In genomic region chr13:47017259-47017658, GRCm38 (mm10) we compare ENCODE assay signal across 8 mouse cellular contexts. TPM values are rescaled to one million over a fixed set of nuclear protein-coding genes. Genes with fewer than 3 reads are reported as not detected.
A peak's percentile ranks its signal among the peaks of the same experiment; 100 is the strongest.
DNase-seq lines count a peak whose midpoint lies in the region; ATAC-seq and TF ChIP-seq lines count a peak whose summit lies in the region.

No protein-coding gene starts in this region.

- in situ Hi-C loops in ES-E14 (cut with MboI; ENCODE audit: low sequenced_read_pairs in 2 of 2, unreplicated experiment in 2 of 2): loop anchor here (10.0 to 25.0 kb wide), 2 partner anchors 180 to 192 kb away; no protein-coding TSS in a partner anchor

- H3K27ac ChIP-seq in ES-E14 (ENCODE audit: insufficient read depth, low read depth, low read length, poor library complexity, severe bottlenecking): no peak overlapping the region
- H3K27ac ChIP-seq in embryonic facial prominence, embryonic 10.5 days (replicated peaks): no peak overlapping the region
- H3K27ac ChIP-seq in hindbrain, embryonic 13.5 days: no peak overlapping the region

- DNase-seq in ES-E14 (ENCODE audit: low read depth, low spot score): no peak
- peak; percentile 59 for DNase-seq in adrenal gland, adult 2 months
- peak; percentile 52 for DNase-seq in embryonic facial prominence, embryonic 10.5 days (ENCODE audit: low spot score)
- peak; percentile 53 to 76 for DNase-seq in layer of hippocampus, postnatal 14 days (ENCODE audit: low spot score in 2 of 2)
- DNase-seq in lung, postnatal 36 days: peak; percentile 77
- DNase-seq in splenic B cell, adult 2 months (ENCODE audit: low read depth, low spot score): peak; percentile 20

- peak; percentile 52; the same call in 1 of the 2 replicates for ATAC-seq in hindbrain, embryonic 13.5 days (ENCODE audit: low FRiP score)
- no peak for ATAC-seq in erythroid progenitor cell, adult 5-6 weeks (replicated peaks; ENCODE audit: low FRiP score, poor library complexity, severe bottlenecking)

- 54% methylated on average over 5 of the region's 5 CpGs for WGBS in embryonic facial prominence, embryonic 10.5 days
- 49% methylated on average over 5 of the region's 5 CpGs for WGBS in hindbrain, embryonic 13.5 days

- H3K4me1 ChIP-seq in ES-E14 (ENCODE audit: control insufficient read depth in 2 of 2, insufficient read depth in 2 of 2, low read length in 2 of 2, poor library complexity in 1 of 2): 0 out of 4 replicates have a peak, but pooled peaks cover 0 to 2% of the 10 kb centered on the region in 2 experiments
- peaks cover 13% of the 10 kb centered on the region for H3K4me1 ChIP-seq in embryonic facial prominence, embryonic 10.5 days
- H3K4me1 ChIP-seq in hindbrain, embryonic 13.5 days (replicated peaks): peaks cover 13% of the 10 kb centered on the region; the same call in 1 of the 2 replicates

- no peak overlapping the region for H3K4me3 ChIP-seq in ES-E14 (ENCODE audit: insufficient read depth in 1 of 2, low read depth in 1 of 2, low read length in 2 of 2, poor library complexity in 1 of 2, severe bottlenecking in 1 of 2)
- H3K4me3 ChIP-seq in embryonic facial prominence, embryonic 10.5 days: no peak overlapping the region
- H3K4me3 ChIP-seq in hindbrain, embryonic 13.5 days: no peak overlapping the region

- no peak overlapping the region for H3K9ac ChIP-seq in ES-E14 (ENCODE audit: insufficient read depth, low read depth, low read length, poor library complexity, severe bottlenecking)
- H3K9ac ChIP-seq in hindbrain, embryonic 13.5 days: no peak overlapping the region

- H3K36me3 ChIP-seq in ES-E14 (ENCODE audit: control insufficient read depth, insufficient read depth, low read length, poor library complexity, severe bottlenecking): no peaks in the 10 kb centered on the region
- H3K36me3 ChIP-seq in embryonic facial prominence, embryonic 10.5 days (replicated peaks): no peaks in the 10 kb centered on the region
- no peaks in the 10 kb centered on the region for H3K36me3 ChIP-seq in hindbrain, embryonic 13.5 days
- H3K36me3 ChIP-seq in splenic B cell, adult 2 months (ENCODE audit: control insufficient read depth, insufficient read depth, low read length, poor library complexity, severe bottlenecking): no peaks in the 10 kb centered on the region

- H3K27me3 ChIP-seq in embryonic facial prominence, embryonic 10.5 days (replicated peaks; ENCODE audit: low read depth, poor library complexity, severe bottlenecking): peaks cover 39% of the 10 kb centered on the region
- peaks cover 7% of the 10 kb centered on the region; the same call in 1 of the 2 replicates for H3K27me3 ChIP-seq in hindbrain, embryonic 13.5 days
- H3K27me3 ChIP-seq in splenic B cell, adult 2 months (ENCODE audit: control insufficient read depth, insufficient read depth, low read length, poor library complexity, severe bottlenecking): no peaks in the 10 kb centered on the region

- no peaks in the 10 kb centered on the region for H3K9me3 ChIP-seq in ES-E14 (ENCODE audit: control insufficient read depth, insufficient read depth, low read depth, low read length)
- peaks cover 11% of the 10 kb centered on the region; the same call in 1 of the 2 replicates for H3K9me3 ChIP-seq in embryonic facial prominence, embryonic 10.5 days
- H3K9me3 ChIP-seq in hindbrain, embryonic 13.5 days: no peaks in the 10 kb centered on the region

- no peak overlapping the region for H3K4me2 ChIP-seq in hindbrain, embryonic 13.5 days

TF ChIP-seq in ES-E14, 5 proteins besides CTCF, POLR2A, EP300 and RAD21:
- TF ChIP-seq CHD2 (IDR thresholded peaks at IDR 0.05; ENCODE audit: low read depth, low read length) (no peak), ZC3H11A (IDR thresholded peaks at IDR 0.05; ENCODE audit: borderline replicate concordance, low read depth, low read length) (peak; percentile 77; the same call in 1 of the 2 replicates), ZNF384 (IDR thresholded peaks at IDR 0.05; ENCODE audit: low read depth, low read length) (no peak), MAFK (IDR thresholded peaks at IDR 0.05; ENCODE audit: insufficient read depth, low read depth, low read length) (no peak), HCFC1 (IDR thresholded peaks at IDR 0.05; ENCODE audit: borderline replicate concordance, insufficient read depth, low read length) (no peak)

RNA-seq across cellular contexts. Expression of gene Nhlrc1, which starts 2.6 kb away (rescaled TPM):
- total RNA-seq in ES-E14 (2012; rRNA removed): 2.2 and 3.6 TPM in 2 replicates
- 1 to 10 TPM; 3.1 to 7.5 TPM for total RNA-seq in adrenal gland, adult 2 months (2021)
- polyA plus RNA-seq in adrenal gland, adult 2 months (2012; rRNA removed): 10.5 and 13.3 TPM in 2 replicates
- 2.0 and 3.0 TPM in 2 replicates for polyA plus RNA-seq in embryonic facial prominence, embryonic 10.5 days (2016; fragmentation: Nextera tagmentation; extraction: Ambion mirVana)
- 12.7 and 13.1 TPM in 2 replicates for polyA plus RNA-seq in hindbrain, embryonic 13.5 days (2015; fragmentation: Nextera tagmentation; extraction: Ambion mirVana)
- 10 to 100 TPM; 15.8 to 16.7 TPM for total RNA-seq in layer of hippocampus, postnatal 14 days (2021)
- not detected in 2 replicates for total RNA-seq in erythroid progenitor cell, adult 5-6 weeks (2015; ENCODE audit: low replicate concordance)
- not detected in 2 replicates for total RNA-seq in erythroid progenitor cell, adult 5-6 weeks (2017; ENCODE audit: low replicate concordance)

RNA-seq across cellular contexts. Expression of gene Kdm1b, which starts 26.0 kb away (rescaled TPM):
- total RNA-seq in ES-E14 (2012; rRNA removed): 9.5 and 11.6 TPM in 2 replicates
- total RNA-seq in adrenal gland, adult 2 months (2021): 10 to 100 TPM in 1 of 2 experiments, 1 to 10 TPM in 1; 9.0 to 12.0 TPM
- polyA plus RNA-seq in adrenal gland, adult 2 months (2012; rRNA removed): 4.8 and 5.0 TPM in 2 replicates
- polyA plus RNA-seq in embryonic facial prominence, embryonic 10.5 days (2016; fragmentation: Nextera tagmentation; extraction: Ambion mirVana): 14.2 and 14.5 TPM in 2 replicates
- 19.3 and 20.3 TPM in 2 replicates for polyA plus RNA-seq in hindbrain, embryonic 13.5 days (2015; fragmentation: Nextera tagmentation; extraction: Ambion mirVana)
- total RNA-seq in layer of hippocampus, postnatal 14 days (2021): 10 to 100 TPM in 1 of 2 experiments, 1 to 10 TPM in 1; 8.7 to 11.7 TPM
- 3.4 and 4.3 TPM in 2 replicates for total RNA-seq in erythroid progenitor cell, adult 5-6 weeks (2015; ENCODE audit: low replicate concordance)
- 6.8 and 9.8 TPM in 2 replicates for total RNA-seq in erythroid progenitor cell, adult 5-6 weeks (2017; ENCODE audit: low replicate concordance)

RNA-seq across cellular contexts. Expression of gene Tpmt, which starts 27.3 kb away (rescaled TPM):
- total RNA-seq in ES-E14 (2012; rRNA removed): 3.6 and 5.9 TPM in 2 replicates
- total RNA-seq in adrenal gland, adult 2 months (2021): 1 to 10 TPM; 5.2 to 8.6 TPM
- 1.2 and 1.4 TPM in 2 replicates for polyA plus RNA-seq in adrenal gland, adult 2 months (2012; rRNA removed)
- polyA plus RNA-seq in embryonic facial prominence, embryonic 10.5 days (2016; fragmentation: Nextera tagmentation; extraction: Ambion mirVana): 30.0 and 32.3 TPM in 2 replicates
- 27.5 and 27.9 TPM in 2 replicates for polyA plus RNA-seq in hindbrain, embryonic 13.5 days (2015; fragmentation: Nextera tagmentation; extraction: Ambion mirVana)
- 10 to 100 TPM in 1 of 2 experiments, 1 to 10 TPM in 1; 8.4 to 12.4 TPM for total RNA-seq in layer of hippocampus, postnatal 14 days (2021)
- 21.4 TPM in 1 of 2 replicates, not detected in the other for total RNA-seq in erythroid progenitor cell, adult 5-6 weeks (2015; ENCODE audit: low replicate concordance)
- 0.15 TPM in 1 of 2 replicates, not detected in the other for total RNA-seq in erythroid progenitor cell, adult 5-6 weeks (2017; ENCODE audit: low replicate concordance)
